Mouse (Mus musculus) spleen, postnatal 4 days (tissue): ENCODE data around the gene H2-D1.
A peak's percentile ranks its signal among the peaks of the same experiment; 100 is the strongest.

Experiments used
- DNase-seq, 2 experiments: peaks; one replicate each; pipeline ENCODE4 v3.0.0; 2022; ENCODE audit warnings: low spot score in 2 of 2

The H2-D1 gene

DNA sequence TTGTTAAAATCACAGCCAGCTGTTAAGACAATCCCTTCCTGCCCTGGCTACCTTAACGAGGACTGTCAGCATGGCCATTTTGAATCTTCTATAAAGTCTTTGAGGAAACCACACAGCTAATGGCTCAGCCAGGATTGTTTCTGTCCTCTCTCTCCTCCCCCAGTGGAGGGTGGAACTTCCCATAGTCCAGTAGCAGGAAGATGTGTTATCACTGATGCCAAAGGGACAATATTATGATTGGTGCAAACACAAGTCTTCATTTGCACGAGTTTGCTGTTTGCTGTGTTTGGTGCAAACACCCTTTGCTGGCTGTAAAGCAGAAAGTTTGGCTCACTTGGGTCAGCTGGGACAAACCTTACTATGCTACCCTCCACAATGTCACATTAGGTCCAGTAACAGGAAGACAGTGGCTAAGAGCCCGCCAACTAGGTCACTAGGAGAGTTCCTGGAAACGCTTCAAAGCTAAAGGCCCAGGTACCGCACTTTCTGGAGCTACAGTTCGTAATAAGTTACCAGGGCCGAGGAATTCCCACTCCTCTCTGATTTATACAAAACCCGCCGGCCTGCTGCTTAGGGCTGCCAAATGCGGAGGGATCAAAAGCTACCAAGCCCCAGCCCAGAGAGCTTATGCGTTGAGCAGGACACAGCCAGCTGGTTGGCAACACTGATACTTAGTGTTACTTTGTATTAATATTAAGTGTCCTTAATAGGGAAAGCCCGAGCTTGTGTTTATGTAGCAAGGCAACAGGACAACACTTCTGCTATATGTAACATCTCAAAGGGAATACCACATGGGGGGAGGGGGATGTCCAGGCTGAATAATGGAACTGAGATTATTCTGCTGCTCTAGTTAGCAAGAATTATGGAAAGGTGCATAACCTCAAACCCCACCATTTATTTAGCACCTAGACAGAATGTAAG, 21.9 kb upstream of the H2-D1 start:
- no peak for DNase-seq

GRCm38 (mm10) chr17:35241305-35242014, 21.1 kb upstream of the H2-D1 start, which contains the start of gene Ddx39b:
TSS of gene Ddx39b (plus strand) at chr17:35241746.
- DNase-seq, result peak; percentile 96 to 98

DNA sequence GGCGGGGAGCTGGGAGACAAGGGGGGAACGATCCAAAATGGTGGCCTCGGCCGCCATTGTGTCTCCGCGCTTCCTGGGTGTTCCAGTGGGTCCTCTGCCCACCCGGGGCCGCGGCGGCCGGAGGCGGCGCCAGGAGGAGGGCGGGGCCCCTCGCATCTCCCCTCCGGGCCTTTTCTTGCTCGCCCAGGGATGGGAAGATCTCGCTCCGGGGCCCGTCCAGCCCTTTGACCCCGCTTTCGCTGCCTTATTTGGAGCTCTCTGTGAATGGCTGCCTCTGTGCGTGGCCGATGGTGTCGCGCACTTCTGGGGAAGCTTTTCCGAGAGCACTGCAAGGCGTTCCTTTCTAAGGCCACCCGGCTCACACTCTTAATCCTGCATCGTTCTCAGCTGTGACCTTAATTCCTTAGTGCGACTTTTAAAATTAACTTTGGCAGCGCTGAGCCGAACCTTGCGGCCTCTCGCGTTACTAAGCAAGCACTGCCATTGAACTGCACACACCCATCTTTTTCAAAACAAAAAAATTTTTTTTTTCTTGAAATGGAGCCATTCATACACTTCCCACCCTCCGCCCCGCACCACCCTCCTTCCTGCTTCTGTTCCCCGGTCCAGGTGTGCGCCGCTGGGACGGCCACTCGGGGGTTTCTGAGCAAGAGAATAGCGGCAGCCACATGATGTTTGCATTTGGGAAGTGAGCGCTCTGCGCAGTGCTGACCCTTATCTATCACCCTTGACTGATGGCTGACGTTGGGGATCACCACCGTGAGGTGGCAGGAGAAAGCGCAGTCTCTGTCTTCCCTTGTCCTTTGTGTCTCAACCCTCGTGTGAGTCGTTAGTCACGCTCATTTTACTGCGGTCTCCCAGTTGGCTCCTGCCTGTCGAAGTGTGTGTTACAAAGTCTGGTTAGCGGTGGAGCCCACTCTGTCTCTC, 20.3 kb upstream of the H2-D1 start:
- peak; percentile 65 to 85 for DNase-seq

GRCm38 (mm10) chr17:35243086-35243485, 19.4 kb upstream of the H2-D1 start:
- DNase-seq, result peak; percentile 52 to 76

DNA sequence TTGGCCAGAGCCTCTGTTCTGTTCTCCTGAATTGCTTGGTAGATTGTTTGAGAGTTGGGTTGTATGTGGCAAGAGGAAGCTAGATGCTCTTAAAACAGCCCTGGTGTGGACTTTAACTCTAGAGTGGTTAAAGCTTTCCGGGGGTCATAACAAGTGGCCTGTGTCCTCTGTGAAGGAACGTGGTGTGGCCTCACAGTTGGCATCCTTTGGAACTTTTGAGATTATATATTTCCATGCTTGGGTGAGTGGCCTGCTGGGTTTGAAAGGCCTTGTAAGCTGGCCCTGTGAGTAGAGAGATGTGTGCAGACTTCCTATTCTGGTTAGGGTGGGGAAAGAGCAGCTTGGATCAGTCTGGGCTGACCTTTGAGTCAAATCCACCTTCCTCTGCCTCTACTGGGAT, 17.5 kb upstream of the H2-D1 start:
- DNase-seq, result no peak

DNA sequence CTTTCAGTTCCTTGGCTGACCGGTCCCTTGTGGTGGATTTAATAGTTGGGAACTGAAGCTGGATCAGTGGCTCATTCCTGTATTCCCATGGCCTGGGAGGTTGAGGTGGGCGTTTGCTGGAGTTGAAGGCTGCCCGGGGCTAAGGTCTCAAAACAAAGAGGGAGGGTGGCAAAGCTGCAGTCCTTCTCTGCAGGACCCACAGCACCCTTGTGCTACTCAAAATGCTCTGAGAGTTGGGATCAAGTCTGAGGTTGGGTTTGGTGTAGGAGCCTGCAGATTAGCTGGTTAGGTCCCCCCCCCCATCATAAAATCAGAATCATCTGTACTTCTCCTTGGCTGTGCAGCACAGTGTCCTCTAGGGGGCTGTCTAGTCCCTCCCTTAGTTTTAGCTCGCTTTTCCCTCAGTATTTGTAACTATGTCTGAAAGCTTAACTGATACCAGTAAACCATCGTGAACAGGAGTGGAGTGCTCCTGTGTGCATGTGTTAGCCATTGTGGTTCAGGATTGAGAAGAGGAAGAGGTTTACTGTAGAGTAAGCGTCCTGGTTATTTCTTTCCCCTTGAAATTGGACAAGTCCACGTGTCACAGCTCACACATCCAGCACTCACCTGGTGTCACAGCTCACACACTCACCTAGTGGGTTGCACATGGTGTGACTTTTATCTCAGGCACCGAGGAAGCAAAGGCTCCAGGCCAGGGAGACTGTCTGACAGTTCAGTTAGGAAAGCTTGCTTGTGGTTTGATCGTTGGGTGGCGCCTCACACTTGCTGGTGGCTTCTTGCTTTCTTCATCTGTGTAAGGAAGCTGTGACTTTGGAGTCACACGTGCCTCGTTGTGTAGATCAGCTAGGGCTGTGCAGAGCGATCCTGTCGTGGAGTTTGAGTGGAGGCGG, 16.6 kb upstream of the H2-D1 start:
- no peak for DNase-seq

DNA sequence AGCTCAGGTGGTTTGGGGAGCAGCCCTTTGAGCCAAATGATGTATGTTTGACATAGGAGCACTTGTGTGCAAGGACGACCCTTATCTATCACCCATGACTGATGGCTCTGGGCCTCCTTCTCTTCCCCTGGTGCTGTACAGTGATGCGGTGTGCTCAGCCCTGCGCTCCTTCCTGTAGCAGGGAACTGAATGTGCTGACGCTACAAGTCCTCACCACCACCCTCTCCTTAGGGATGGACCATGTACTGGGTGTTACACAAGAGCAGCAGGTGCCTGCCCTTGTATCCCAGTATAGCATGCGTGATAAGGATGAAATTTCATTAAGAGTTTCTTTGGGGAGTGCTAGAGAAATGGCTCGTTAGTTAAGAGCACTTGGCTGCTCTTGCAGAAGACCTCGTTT, 15.4 kb upstream of the H2-D1 start:
- DNase-seq, result no peak

DNA sequence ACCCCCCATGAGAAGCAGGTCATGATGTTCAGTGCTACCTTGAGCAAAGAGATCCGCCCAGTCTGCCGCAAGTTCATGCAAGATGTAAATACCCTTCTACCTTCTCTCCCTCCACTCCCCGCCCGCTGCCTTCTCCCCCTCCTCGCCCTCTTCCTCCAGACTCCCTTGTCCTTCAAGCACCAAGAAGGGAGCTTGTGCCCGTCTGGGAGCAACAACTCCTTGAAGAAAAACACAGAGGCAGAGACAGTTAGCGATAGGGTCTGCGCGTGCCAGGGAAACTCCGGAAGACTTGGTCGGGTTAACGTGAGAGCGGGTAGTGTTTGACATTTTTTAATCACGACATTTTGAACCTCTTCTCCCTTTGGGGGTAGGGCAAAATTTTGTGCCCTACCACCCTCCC, 13.5 kb upstream of the H2-D1 start:
- DNase-seq, result no peak

DNA sequence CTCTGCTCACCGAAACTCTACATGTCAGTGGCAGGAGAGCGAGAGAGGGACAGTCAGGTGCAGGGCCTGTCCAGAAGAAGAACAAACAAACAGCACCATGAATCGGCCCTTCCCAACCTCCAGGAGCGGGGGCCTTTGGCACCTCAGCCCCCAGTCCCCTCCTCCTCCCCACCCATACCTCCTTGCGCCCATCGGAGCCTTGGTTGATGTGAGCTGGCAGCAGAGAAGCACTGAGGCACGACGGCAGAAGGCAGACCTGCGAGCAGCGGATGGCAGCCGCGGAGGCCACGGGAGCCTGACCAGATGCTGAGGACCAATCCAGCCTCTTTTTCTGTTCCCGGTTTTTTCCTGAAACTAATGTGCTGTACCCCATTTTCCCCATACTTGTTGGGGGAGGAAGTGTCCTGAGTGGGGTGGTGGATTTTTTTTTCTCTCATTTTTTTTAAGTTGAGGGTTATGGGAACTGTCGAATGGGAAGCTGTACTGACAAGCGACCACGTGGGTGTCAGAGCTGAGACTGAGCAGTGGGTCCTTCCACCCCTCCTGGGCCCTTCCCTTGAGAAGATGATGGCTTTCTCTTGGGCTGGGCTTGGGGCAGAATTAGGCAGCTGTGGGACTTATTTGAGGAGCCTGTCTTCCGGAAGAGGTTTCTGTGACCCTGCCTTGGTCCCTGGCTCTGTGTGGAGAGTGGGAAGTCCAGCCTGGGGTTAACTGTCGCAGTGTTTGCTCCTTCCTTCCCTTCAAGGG, 12.9 kb upstream of the H2-D1 start:
- DNase-seq, result no peak

GRCm38 (mm10) chr17:35250348-35251120, 12.0 kb upstream of the H2-D1 start:
- no peak for DNase-seq

GRCm38 (mm10) chr17:35251162-35251719, 11.3 kb upstream of the H2-D1 start:
- DNase-seq, result no peak

- no peak for DNase-seq
Observed at GRCm38 (mm10) chr17:35251981-35252380, 10.5 kb upstream of the H2-D1 start.

- no peak for DNase-seq
Observed at GRCm38 (mm10) chr17:35252619-35253292, 9.8 kb upstream of the H2-D1 start.

DNA sequence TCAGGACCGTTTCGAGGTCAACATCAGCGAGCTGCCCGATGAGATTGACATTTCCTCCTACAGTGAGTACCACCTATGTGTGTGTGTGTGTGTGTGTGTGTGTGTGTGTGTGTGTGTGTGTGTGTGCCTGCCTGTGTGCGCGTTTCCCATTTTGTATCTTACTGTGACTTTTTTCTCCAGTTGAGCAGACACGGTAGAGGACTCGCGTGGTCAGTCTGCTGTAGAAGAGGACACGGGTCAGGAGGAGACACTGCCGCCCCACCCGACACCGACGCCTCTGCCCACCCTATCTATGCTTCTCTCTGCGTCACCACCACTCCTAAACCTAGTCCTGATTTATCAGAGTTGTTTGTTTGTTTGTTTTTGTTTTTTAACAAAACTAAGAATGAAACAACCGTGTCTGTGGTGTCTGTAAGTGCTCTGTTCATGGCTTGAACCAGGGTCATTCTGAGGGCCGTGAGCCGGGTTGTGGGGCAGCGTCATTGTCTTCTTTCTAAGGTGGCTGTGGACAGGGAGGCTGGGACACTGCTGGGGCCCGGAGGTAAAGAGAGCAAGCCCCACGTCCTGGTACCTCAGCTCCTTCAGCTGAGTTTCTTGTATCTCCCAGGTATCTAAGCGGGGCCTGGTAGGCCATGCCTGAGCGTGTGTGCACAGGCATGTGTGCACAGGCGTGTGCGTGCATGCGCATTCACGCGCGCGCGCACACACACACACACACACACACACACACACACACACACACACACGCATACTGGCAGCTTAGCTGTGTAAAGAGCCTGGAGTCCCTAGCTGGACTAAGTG, 9.0 kb upstream of the H2-D1 start:
- no peak for DNase-seq

DNA sequence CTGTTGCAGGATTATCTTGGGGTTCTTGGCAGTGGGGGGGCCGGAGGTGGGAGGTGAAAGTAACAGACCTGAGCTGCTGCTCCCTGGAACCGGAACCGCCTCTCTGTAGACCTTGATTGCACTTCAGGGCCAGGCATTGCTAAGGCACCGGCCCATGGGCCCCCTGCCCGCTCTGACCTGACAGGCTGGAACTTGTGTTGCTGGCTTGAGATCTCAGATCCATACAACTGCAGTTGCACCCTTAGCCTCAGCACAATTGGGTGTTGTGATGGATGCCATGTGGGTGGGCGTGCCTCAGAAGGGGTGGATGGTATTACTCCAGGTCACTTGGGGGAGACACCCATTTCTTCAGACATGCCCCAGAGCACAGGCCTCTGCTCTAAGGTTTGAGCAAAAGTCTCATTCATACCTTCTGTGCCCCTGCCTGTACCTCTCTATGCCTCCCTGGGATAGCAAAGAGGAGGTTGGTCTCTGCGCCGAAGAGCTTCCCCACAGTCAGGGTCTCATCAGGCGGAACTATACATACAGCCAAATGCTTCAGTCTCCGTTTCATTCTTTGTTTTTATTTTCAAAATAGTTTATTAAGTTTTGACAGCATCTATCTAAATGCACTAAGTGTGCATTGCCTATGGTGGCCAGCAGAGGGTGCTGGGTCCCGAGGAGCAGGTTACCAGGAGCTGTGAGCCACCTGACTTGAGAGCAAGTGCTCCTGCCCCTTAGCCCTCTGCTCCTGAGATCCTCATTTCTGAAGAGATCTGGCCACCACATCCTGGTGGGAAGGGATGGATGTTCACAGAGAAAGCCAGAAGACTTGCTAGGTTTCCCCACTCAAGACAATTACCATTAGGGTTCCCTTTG, 8.1 kb upstream of the H2-D1 start:
- DNase-seq, result peak; percentile 75 to 89

DNA sequence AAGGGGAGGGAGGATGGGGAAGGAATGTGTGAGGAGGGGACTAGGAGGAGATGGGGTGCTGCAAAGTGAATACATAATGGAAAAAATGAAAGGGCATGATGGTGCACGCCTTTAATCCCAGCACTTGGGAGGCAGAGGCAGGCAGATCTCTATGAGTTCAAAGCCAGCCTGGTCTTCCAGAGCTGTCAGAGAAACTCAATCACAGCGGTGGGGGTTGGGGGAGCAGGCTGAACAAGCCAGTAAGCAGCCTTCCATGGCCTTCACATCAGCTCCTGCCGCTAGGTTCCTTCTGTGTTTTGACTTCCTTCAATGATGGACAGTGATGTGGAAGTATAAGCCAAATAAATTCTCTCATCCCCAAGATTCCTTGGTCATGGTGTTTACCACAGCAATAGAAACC, 7.2 kb upstream of the H2-D1 start:
- DNase-seq, result no peak

DNA sequence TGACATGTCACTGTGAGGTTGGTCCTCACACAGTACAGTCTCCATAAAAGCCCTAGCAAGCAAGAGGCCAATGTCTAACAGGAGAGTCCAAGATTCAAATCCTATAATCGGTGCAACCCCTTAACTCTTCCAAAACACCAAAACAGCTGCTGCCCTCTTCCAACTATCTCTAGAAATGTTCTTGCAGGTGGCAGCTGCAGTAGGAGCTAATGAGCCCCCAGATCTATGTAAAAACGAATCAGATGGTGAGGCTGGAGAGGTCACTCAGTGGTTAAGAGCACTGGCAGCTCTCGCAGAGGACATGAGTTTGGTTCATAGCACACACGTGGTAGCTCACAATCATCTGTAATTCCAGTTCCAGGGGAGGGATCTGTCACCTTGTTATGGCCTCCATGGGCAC, 6.8 kb upstream of the H2-D1 start:
- no peak for DNase-seq
